Mouse (Mus musculus) liver, postnatal 0 days (tissue): ENCODE measurements at regions not wholly inside any gene's neighbourhood (a gene's known extent, or its start where the extent isn't known, plus 50 kb on each side); places are given as distances from the start of the nearest gene placed in this dataset.

Experiments
- CTCF ChIP-seq: sonication (generic); IDR thresholded peaks from 2 replicates; pipeline ENCODE4 v1.5.1; 2016; ENCODE audit warnings: antibody characterized with exemption, low read depth
- EP300 ChIP-seq: IDR thresholded peaks from 2 replicates; pipeline ENCODE4 v1.6.1; 2016; ENCODE audit warnings: antibody characterized with exemption, low read depth, mild to moderate bottlenecking

GRCm38 (mm10) chr11:25357717-25358411, 852.7 kb downstream of the 5730522E02Rik start:
- TF ChIP-seq CTCF (no peak), EP300 (no peak)
